In genomic region chr9:71837366-71837765, GRCm38 (mm10) we compare ENCODE assay signal across 17 mouse cellular contexts.
A peak's percentile ranks its signal among the peaks of the same experiment; 100 is the strongest.
DNase-seq lines count a peak whose midpoint lies in the region; ATAC-seq and TF ChIP-seq lines count a peak whose summit lies in the region.
"Had no signal": no experiment of that assay in that cellular context is flagged by ENCODE, and none has a peak within 500 bp of the region (broad histone marks: within the 10 kb centered on the region; RNA-seq: fewer than 3 reads in every experiment).

No protein-coding gene starts in this region.

- H3K4me3 ChIP-seq in intestine, postnatal 0 days (ENCODE audit: low read depth, low read length) = no peak overlapping the region
- H3K4me3 ChIP-seq: limb, embryonic 15.5 days; midbrain, embryonic 10.5 days; stomach, embryonic 15.5 days had no signal

- H3K9me3 ChIP-seq in intestine, postnatal 0 days (ENCODE audit: control insufficient read depth) = no peaks in the 10 kb centered on the region
- H3K9me3 ChIP-seq: limb, embryonic 15.5 days; midbrain, embryonic 10.5 days; stomach, embryonic 15.5 days had no signal

- no peak for TF ChIP-seq CTCF in intestine, postnatal 0 days (IDR thresholded peaks at IDR 0.05; ENCODE audit: low read depth)

- peaks cover 10% of the 10 kb centered on the region for H3K4me1 ChIP-seq in intestine, postnatal 0 days (replicated peaks; ENCODE audit: control insufficient read depth, insufficient read depth, low read length)
- H3K4me1 ChIP-seq: stomach, embryonic 15.5 days had no signal

- 29% methylated on average over 5 of the region's 5 CpGs for WGBS in intestine, postnatal 0 days

- ATAC-seq in intestine, postnatal 0 days = peak; percentile 11; the same call in 1 of the 2 replicates
- ATAC-seq: forebrain, embryonic 16.5 days had no signal

- peak; percentile 10 for DNase-seq in adrenal gland, adult 2 months
- DNase-seq in adrenal gland, postnatal 4 days (ENCODE audit: low spot score in 2 of 2) = no peak
- DNase-seq in left cerebral cortex, postnatal 4 days = peak; percentile 11
- DNase-seq in left cerebral cortex, adult 9 months (ENCODE audit: low spot score in 2 of 2) = no peak
- DNase-seq in kidney, postnatal 25 days = peak; percentile 26 to 54
- DNase-seq in gastrocnemius, postnatal 36 days = no peak
- DNase-seq in spleen, adult 18-20 months = no peak
- DNase-seq: cerebellum, adult 9-11 months; embryo, embryonic 11 days; lung, embryonic 14.5 days; lung, postnatal 4 days; right cerebral cortex, adult 18-20 months had no signal

- H3K36me3 ChIP-seq in intestine, postnatal 0 days (ENCODE audit: control insufficient read depth, insufficient read depth) = peaks cover 15% of the 10 kb centered on the region

- intact Hi-C loops in left cerebral cortex, postnatal 4 days (cut with DNase I) = no loop called here
- intact Hi-C loops in gastrocnemius, postnatal 36 days (cut with DNase I) = loop anchor here (10.0 kb wide), 1 partner anchor 277 kb away; the partner anchor contains the start of gene Tcf12

- H3K27ac ChIP-seq in intestine, postnatal 0 days (ENCODE audit: low read depth, low read length) = no peak overlapping the region
- H3K27ac ChIP-seq: limb, embryonic 15.5 days; midbrain, embryonic 10.5 days; stomach, embryonic 15.5 days had no signal

- H3K4me2 ChIP-seq in intestine, postnatal 0 days (replicated peaks; ENCODE audit: low read depth) = no peak overlapping the region
- H3K4me2 ChIP-seq: limb, embryonic 15.5 days; lung, embryonic 14.5 days; stomach, embryonic 15.5 days had no signal

- H3K9ac ChIP-seq in intestine, postnatal 0 days (ENCODE audit: low read depth, low read length) = no peak overlapping the region
- H3K9ac ChIP-seq: limb, embryonic 15.5 days; lung, embryonic 14.5 days; stomach, embryonic 15.5 days had no signal

- H3K27me3 ChIP-seq in intestine, postnatal 0 days (replicated peaks; ENCODE audit: control insufficient read depth, insufficient read depth, low read length) = no peaks in the 10 kb centered on the region
- H3K27me3 ChIP-seq: limb, embryonic 15.5 days; stomach, embryonic 15.5 days had no signal

Comparison
In these comparisons a context has a peak if more than half of its experiments do, and no peak if none do; other contexts are left out.
1. DNase-seq: peak in adrenal gland, adult 2 months (single experiment), left cerebral cortex, postnatal 4 days (single experiment) and kidney, postnatal 25 days (2 of 2); none in adrenal gland, postnatal 4 days (0 of 2), left cerebral cortex, adult 9 months (0 of 2), gastrocnemius, postnatal 36 days (0 of 2) and spleen, adult 18-20 months (0 of 2).